Mouse (Mus musculus): ENCODE measurements at regions not wholly inside any gene's neighbourhood (a gene's known extent, or its start where the extent isn't known, plus 50 kb on each side); places are given as distances from the start of the nearest gene placed in this dataset.
"Not testable (repeated sequence)": the region's sequence is repeated elsewhere in the genome, so short reads cannot be mapped to it uniquely, and the experiment has no call there.

DNA sequence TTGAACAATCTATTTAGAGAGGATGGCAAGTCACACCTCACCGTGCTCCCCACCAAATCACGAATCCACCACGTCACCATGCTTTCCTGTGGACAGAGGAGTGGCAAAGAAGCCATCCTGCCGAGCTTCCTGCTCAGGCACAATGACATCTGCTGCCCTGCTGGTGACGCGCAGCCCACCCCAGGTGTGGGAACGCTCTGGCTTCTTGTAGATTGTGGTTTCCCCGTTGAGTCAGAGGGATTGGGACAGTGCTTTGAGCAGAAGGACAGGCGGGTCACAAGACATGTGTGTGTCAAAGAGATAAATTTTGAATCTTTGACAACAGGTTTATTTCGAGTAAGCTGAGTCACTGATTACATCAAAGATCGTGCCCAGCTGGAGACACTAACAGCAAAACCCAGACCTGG is 169.2 kb downstream of the Bcl2l11 start:
- Histone ChIP-seq H3K9me3 (ENCODE audit: control insufficient read depth, low read length) (peaks cover 11% of the 10 kb centered on the region), H3K9ac (ENCODE audit: low read depth, low read length, severe bottlenecking) (no peak overlapping the region), H3K27ac (replicated peaks; ENCODE audit: low read depth, low read length) (no peak overlapping the region), H3K36me3 (ENCODE audit: control insufficient read depth, insufficient read depth, low read length) (no peaks in the 10 kb centered on the region), H3K4me2 (replicated peaks; ENCODE audit: low read depth, low read length, severe bottlenecking) (no peak overlapping the region), H3K27me3 (ENCODE audit: control insufficient read depth, insufficient read depth, low read length) (no peaks in the 10 kb centered on the region), H3K4me1 (ENCODE audit: control insufficient read depth, insufficient read depth, low read length) (peaks cover 9% of the 10 kb centered on the region), H3K4me3 (replicated peaks; ENCODE audit: low read length) (no peak overlapping the region)
- 72% methylated on average over 11 of the region's 11 CpGs for WGBS
- no peak for DNase-seq (ENCODE audit: low spot score)
- no peak for ATAC-seq (ENCODE audit: low FRiP score, low read depth)
- no peak for TF ChIP-seq POLR2A (IDR thresholded peaks at IDR 0.05; ENCODE audit: borderline replicate concordance, extremely low read depth, insufficient read depth, insufficient read length)

DNA sequence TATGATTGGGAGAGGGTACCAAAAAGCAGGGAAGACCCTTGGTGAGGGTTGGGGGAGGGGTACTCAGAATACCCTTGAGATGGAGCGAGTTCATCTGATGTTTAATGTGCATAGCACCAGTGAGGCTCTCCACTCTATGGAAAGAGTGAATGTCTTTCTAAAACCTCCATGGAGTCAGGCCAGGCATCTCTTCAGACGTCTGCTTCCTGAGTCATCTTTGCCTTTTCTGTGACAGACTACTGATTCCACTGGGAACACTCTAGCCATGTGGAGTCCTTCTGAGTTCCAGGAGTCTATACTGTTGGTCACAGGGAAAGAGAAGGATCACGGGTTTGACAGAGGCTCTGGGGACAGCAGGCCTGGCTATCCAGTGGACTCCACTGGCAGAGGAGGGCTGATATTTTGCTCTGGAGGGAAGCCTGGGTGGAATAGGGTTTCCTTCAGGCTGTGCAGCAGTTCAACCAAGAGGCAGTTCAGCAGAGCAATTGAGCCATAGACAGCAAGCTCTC is 169.9 kb downstream of the Bcl2l11 start:
- Histone ChIP-seq H3K4me3 (replicated peaks; ENCODE audit: low read length) (no peak overlapping the region), H3K4me2 (replicated peaks; ENCODE audit: low read depth, low read length, severe bottlenecking) (no peak overlapping the region), H3K9me3 (ENCODE audit: control insufficient read depth, low read length) (peaks cover 11% of the 10 kb centered on the region), H3K4me1 (ENCODE audit: control insufficient read depth, insufficient read depth, low read length) (peaks cover 9% of the 10 kb centered on the region), H3K27me3 (ENCODE audit: control insufficient read depth, insufficient read depth, low read length) (no peaks in the 10 kb centered on the region), H3K27ac (replicated peaks; ENCODE audit: low read depth, low read length) (no peak overlapping the region), H3K36me3 (ENCODE audit: control insufficient read depth, insufficient read depth, low read length) (no peaks in the 10 kb centered on the region), H3K9ac (ENCODE audit: low read depth, low read length, severe bottlenecking) (no peak overlapping the region)
- no peak for TF ChIP-seq POLR2A (IDR thresholded peaks at IDR 0.05; ENCODE audit: borderline replicate concordance, extremely low read depth, insufficient read depth, insufficient read length)
- 63% methylated on average over 3 of the region's 3 CpGs for WGBS
- DNase-seq (ENCODE audit: low spot score) = no peak
- ATAC-seq (ENCODE audit: low FRiP score, low read depth) = no peak

DNA sequence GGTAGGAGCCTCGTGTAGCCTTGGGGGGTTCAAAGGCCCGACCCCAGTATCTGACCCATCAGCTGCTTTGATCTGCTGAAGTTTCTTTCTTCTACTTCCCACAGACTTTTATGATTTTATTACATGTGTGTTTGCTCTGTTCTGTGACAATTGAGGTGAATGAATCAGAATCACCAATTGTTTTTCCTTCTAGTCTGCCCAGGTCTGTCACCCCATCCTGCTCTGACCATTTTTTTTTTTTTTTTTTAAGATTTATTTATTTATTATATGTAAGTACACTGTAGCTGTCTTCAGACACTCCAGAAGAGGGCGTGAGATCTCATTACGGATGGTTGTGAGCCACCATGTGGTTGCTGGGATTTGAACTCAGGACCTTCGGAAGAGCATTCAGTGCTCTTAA is 170.6 kb downstream of the Bcl2l11 start:
- 59% methylated on average over 5 of the region's 5 CpGs for whole genome bisulfite sequencing
- H3K27ac ChIP-seq (replicated peaks; ENCODE audit: low read depth, low read length); ATAC-seq (ENCODE audit: low FRiP score, low read depth); H3K27me3 ChIP-seq (ENCODE audit: control insufficient read depth, insufficient read depth, low read length); H3K36me3 ChIP-seq (ENCODE audit: control insufficient read depth, insufficient read depth, low read length); DNase-seq (ENCODE audit: low spot score); H3K4me3 ChIP-seq (replicated peaks; ENCODE audit: low read length); H3K9ac ChIP-seq (ENCODE audit: low read depth, low read length, severe bottlenecking); H3K9me3 ChIP-seq (ENCODE audit: control insufficient read depth, low read length); H3K4me2 ChIP-seq (replicated peaks; ENCODE audit: low read depth, low read length, severe bottlenecking); H3K4me1 ChIP-seq (ENCODE audit: control insufficient read depth, insufficient read depth, low read length): not testable (repeated sequence)

DNA sequence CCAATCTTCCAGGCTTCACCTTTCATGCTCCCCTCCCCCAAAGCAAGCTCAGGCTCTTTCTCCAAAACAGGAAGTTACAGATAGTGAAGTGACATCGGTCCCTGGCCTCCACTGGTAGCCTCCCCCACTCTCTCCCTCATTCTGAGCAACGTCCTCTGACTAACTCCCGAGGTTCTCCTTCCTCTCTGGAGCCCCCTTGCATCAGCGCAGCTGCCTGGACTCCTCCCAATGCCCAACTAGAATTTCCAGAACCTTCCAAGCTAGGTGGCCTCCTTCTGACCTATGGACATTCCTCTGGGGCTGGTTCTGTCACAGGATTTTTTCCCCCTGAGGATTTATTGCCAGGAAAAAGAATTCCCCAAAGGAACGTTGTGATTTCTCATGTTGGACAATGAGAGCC is 171.1 kb downstream of the Bcl2l11 start:
- no peaks in the 10 kb centered on the region for H3K27me3 ChIP-seq (ENCODE audit: control insufficient read depth, insufficient read depth, low read length)
- H3K9ac ChIP-seq (ENCODE audit: low read depth, low read length, severe bottlenecking) = no peak overlapping the region
- H3K4me3 ChIP-seq (replicated peaks; ENCODE audit: low read length) = no peak overlapping the region
- DNase-seq (ENCODE audit: low spot score) (no peak), ATAC-seq (ENCODE audit: low FRiP score, low read depth) (no peak)
- no peaks in the 10 kb centered on the region for H3K36me3 ChIP-seq (ENCODE audit: control insufficient read depth, insufficient read depth, low read length)
- no peak overlapping the region for H3K4me2 ChIP-seq (replicated peaks; ENCODE audit: low read depth, low read length, severe bottlenecking)
- TF ChIP-seq POLR2A (IDR thresholded peaks at IDR 0.05; ENCODE audit: borderline replicate concordance, extremely low read depth, insufficient read depth, insufficient read length) = no peak
- peaks cover 3% of the 10 kb centered on the region; the same call in 1 of the 2 replicates for H3K9me3 ChIP-seq (ENCODE audit: control insufficient read depth, low read length)
- H3K4me1 ChIP-seq (ENCODE audit: control insufficient read depth, insufficient read depth, low read length) = peaks cover 9% of the 10 kb centered on the region
- 31% methylated on average over 5 of the region's 5 CpGs for WGBS
- no peak overlapping the region for H3K27ac ChIP-seq (replicated peaks; ENCODE audit: low read depth, low read length)

DNA sequence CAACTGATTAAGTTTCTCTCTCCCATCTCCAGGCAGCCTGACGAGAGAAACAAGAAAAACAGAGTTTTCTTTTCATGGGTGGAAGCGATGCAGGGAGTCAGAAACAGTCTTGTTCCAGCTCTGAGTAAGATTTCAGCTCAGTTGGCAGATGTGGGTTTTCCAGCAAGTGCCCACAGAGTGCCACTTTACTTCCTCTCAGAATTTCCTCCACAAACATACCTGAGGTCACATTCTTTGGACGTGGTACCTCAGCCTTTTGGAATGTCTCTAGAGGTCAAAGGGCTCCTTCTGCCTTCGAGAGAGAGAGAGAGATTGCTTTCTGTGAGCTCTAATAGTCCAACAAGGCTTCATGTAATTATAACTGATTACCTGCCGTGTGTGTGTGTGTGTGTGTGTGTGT is 172.0 kb downstream of the Bcl2l11 start:
- WGBS = 46% methylated on average over 5 of the region's 5 CpGs
- DNase-seq (ENCODE audit: low spot score) (no peak), ATAC-seq (ENCODE audit: low FRiP score, low read depth) (no peak)
- Histone ChIP-seq H3K4me3 (replicated peaks; ENCODE audit: low read length) (no peak overlapping the region), H3K4me2 (replicated peaks; ENCODE audit: low read depth, low read length, severe bottlenecking) (no peak overlapping the region), H3K27me3 (ENCODE audit: control insufficient read depth, insufficient read depth, low read length) (no peaks in the 10 kb centered on the region), H3K4me1 (ENCODE audit: control insufficient read depth, insufficient read depth, low read length) (peaks cover 9% of the 10 kb centered on the region), H3K9me3 (ENCODE audit: control insufficient read depth, low read length) (no peaks in the 10 kb centered on the region), H3K36me3 (ENCODE audit: control insufficient read depth, insufficient read depth, low read length) (no peaks in the 10 kb centered on the region), H3K9ac (ENCODE audit: low read depth, low read length, severe bottlenecking) (no peak overlapping the region), H3K27ac (replicated peaks; ENCODE audit: low read depth, low read length) (peak overlapping the region; percentile 35; the same call in 1 of the 2 replicates)
- no peak for TF ChIP-seq POLR2A (IDR thresholded peaks at IDR 0.05; ENCODE audit: borderline replicate concordance, extremely low read depth, insufficient read depth, insufficient read length)

DNA sequence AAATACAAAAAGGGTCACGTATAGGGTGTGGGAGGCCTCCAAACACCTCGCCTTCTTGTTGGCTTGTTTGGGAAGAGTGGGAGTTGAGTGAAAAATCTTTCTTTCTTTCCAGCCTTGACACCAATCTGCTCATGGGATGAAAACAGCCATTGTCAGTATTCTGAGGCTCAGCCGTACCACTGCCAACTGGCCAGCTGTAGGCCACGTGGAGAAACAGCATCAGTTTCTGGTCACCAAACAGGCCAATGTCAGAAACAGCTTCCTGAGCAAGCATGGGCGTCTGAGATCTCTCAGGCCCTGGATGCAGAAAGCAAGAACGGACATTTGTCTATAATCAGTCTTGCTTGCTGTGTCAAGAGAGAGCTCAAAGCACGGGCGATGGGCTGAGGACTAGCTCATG is 173.2 kb downstream of the Bcl2l11 start:
- WGBS = 84% methylated on average over 8 of the region's 8 CpGs
- Histone ChIP-seq H3K4me1 (ENCODE audit: control insufficient read depth, insufficient read depth, low read length) (peaks cover 9% of the 10 kb centered on the region), H3K9me3 (ENCODE audit: control insufficient read depth, low read length) (no peaks in the 10 kb centered on the region), H3K36me3 (ENCODE audit: control insufficient read depth, insufficient read depth, low read length) (no peaks in the 10 kb centered on the region), H3K4me2 (replicated peaks; ENCODE audit: low read depth, low read length, severe bottlenecking) (no peak overlapping the region), H3K9ac (ENCODE audit: low read depth, low read length, severe bottlenecking) (no peak overlapping the region), H3K27me3 (ENCODE audit: control insufficient read depth, insufficient read depth, low read length) (no peaks in the 10 kb centered on the region), H3K27ac (replicated peaks; ENCODE audit: low read depth, low read length) (no peak overlapping the region), H3K4me3 (replicated peaks; ENCODE audit: low read length) (no peak overlapping the region)
- DNase-seq (ENCODE audit: low spot score) (no peak), ATAC-seq (ENCODE audit: low FRiP score, low read depth) (no peak)
- no peak for TF ChIP-seq POLR2A (IDR thresholded peaks at IDR 0.05; ENCODE audit: borderline replicate concordance, extremely low read depth, insufficient read depth, insufficient read length)

Data from limb, embryonic 14.5 days (tissue).